Mouse (Mus musculus): ENCODE measurements around the gene Ppp1r1b. TPM values are rescaled to one million over a fixed set of nuclear protein-coding genes. Genes with fewer than 3 reads are reported as not detected.
"Not testable (repeated sequence)": the region's sequence is repeated elsewhere in the genome, so short reads cannot be mapped to it uniquely, and the experiment has no call there.

Ppp1r1b gene
- total RNA-seq, 2 experiments from 2014 or later = 0.27 to 0.32 TPM

DNA sequence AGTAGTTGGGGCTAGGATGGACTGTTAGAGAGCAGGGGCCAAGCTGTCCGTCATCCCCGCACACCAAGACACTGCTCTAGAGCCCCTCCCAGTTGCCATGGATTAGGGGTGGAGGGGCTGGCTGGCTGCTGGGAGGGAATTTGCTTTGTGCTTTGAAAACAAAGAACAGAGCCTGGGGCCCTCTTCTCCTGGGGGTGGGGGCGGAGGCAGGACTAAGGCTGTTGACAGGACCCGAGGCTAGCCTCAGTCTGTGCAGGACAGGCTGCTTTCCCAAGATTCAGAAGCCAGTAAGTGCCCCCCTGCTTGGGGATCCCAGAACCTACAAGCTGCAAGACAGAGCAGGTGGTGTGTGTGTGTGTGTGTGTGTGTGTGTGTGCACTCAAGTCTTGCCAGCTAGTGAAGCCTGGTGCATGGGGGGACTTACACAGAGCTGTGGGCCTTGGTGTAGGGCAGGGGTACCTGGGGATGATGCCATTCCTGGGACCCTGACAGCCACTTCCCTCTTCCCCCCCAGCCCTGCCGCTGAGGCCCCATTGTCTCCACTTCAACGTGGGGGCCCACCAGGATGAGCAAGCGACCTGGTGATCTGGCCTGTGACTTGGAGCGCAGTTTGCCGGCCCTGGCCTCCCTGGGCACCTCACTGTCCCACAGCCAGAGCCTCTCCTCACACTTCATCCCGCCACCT, 23.5 kb downstream of the Ppp1r1b start:
- no peak for DNase-seq (ENCODE audit: low spot score in 2 of 2)

DNA sequence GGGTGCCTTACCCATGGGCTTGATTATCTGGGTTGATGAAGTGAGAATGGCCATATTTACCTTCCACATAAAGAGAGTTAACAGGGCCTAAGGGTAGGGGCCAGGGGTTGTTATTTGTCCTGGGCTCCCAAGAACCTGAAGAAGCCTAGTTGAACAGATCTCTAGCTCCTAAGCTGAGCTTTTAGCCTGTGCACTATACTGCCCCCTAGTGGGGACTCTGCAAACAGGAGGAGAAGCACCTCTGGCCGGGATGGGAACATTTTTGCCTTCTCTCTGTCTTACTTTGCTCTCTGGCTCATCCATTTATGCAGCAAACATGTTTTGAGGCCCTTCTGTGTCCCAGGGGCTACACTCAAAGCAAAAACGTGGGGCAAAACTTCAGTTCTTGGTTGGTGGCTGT, 24.2 kb downstream of the Ppp1r1b start:
- peak; percentile 52 to 57 for DNase-seq (ENCODE audit: low spot score in 2 of 2)

DNA sequence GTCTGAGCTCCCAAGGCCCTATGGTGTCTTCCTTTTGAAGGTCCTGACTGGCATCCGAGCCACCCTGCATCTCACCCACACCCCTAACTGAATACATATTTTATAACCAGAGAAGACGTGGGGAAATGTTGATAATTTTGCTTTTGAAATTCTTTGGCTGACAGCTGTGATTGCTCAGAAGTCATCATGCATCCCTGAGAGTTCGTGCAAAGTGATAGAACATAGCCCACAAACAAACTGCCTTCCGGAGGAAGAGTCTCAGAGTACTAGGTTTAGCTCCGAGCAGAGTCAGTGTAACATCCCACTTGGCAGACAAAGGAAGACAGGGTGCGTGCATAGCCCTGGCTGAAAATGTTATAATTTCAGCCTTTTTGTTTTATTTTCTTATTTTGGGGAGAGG, 25.0 kb downstream of the Ppp1r1b start:
- no peak for DNase-seq (ENCODE audit: low spot score in 2 of 2)

DNA sequence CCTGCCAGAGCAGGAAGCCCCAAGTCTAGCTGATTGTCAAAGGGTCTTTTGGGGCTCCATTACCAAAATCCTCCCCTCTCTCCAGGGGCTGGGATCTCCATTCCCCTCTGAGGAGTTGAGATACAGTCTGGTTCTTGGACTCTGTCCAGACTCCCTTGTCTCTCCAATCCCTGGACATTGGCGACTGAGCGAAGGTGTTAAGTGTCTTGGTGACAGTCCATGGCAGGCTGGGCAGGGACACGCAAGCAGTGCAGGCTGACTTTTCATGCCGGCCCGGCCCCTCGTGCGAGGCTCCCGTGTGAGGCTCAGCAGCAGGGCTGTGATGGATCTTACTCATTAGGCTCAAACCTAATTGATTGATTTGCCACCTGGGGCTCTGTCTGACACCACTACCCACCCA, 26.1 kb downstream of the Ppp1r1b start:
- no peak for DNase-seq (ENCODE audit: low spot score in 2 of 2)

DNA sequence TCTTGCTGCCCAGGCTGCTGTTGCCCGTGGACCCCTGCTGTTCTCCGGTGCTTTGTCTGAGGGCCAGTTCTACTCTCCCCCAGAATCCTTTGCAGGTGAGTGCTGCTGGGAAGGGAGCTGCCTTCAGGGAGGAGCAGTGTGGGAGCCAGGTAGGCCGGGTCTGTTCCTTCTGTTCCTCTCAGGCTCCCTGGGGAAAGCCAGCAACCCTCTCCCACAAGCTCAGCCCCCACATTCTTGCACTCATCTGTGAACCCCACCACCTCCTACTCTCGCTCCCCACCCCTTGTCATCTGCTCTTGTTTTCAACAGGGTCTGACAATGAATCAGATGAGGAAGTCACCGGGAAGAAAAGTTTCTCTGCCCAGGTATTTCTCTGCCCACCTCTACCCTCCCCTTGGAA, 28.6 kb downstream of the Ppp1r1b start:
- no peak for DNase-seq (ENCODE audit: low spot score in 2 of 2)

DNA sequence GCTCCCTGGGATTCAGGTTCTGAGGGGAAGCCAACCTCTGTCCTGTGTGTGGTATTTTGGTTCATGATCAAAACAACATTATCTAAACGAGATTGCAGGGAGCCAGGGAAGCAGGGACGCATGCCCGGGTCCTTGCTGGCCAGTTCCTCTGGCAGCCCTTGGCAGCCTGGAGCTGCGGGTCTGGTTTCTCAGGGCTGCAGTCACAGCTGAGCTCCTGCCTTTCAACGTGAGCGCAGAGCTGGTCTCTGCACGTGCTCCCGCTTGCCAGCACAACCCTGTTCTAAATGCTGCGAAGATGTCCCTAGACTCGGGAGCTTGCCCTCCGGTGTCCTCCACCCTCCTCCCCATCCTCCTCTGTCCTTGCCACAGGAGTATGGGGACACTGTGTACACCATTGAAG, 29.6 kb downstream of the Ppp1r1b start:
- DNase-seq (ENCODE audit: low spot score in 2 of 2) = no peak

DNA sequence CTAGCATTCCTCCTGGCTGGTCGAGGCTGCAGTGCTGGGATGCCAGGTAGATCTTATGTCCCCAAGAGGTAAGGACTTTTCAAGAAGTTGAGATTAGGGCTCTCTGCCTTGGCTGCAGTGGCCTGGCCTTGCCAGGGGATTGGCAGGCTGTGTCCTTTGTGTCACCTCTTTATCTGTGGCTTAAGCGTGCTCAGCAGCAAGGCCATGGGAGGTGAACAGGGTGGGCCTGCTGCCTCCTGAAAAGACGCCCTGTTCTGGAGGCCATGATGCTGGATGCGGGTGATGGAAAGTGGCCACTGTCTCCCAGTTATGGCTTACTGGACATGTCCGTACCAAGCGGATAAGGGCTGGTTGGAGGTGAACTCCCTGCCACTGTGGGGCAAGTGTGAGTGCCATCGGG, 31.2 kb downstream of the Ppp1r1b start:
- DNase-seq (ENCODE audit: low spot score in 2 of 2) = no peak

DNA sequence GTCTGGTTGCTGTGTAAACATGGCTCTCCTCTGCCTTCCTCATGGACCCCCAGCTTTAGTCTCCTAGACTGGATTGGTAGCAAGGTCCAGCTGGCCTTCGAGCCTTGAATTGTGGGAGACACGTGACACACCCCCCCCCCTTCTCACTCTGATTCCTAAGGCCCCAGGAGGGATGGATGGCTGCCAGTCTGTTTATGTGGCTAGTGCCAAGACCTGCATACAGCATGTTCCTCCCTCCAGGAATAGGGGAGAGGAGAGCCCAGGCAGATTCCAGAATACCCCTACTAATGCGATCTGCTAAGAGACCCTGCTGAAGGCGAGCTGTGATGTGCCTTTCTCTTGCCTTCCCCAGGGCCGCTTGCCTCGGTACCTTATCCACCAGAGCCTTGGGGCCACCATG, 31.9 kb downstream of the Ppp1r1b start:
- DNase-seq (ENCODE audit: low spot score in 2 of 2) = no peak

DNA sequence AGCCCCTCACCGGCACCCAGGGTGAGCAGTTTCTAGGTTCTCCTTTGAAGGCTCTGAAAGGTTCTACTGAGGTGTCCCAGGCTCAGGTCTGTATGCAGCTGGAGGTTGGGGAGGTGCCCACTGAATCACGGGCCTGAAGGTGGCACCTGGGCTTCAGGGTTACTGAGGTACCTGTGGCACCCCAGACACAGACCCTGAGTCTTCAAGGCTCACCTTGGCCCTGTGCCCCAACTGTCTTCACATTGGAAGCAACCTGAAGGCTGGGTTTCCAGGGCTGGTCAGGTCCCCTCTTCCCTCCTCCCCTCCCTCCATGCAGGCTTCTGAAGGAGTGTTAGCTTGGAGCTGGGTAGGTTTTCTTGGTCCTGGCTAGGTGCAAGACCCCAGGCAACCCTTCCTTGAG, 33.4 kb downstream of the Ppp1r1b start:
- no peak for DNase-seq (ENCODE audit: low spot score in 2 of 2)

DNA sequence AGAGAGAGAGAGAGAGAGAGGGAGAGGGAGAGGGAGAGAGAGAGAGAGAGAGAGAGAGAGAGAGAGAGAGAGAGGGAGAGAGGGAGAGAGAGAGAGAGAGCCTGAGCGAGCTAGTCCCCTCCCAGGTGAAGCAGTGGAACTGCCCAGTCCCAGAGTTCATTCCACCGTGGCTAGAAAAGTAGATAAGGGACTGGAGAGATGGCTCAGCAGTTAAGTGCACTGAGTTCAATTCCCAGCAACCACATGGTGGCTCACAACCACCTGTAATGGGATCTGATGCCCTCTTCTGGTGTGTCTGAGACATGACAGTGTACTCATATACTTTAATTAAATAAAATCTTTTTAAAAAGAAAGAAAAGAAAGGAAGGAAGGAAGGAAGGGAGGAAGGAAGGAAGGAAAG, 34.2 kb downstream of the Ppp1r1b start:
- DNase-seq (ENCODE audit: low spot score in 2 of 2) = not testable (repeated sequence)

DNA sequence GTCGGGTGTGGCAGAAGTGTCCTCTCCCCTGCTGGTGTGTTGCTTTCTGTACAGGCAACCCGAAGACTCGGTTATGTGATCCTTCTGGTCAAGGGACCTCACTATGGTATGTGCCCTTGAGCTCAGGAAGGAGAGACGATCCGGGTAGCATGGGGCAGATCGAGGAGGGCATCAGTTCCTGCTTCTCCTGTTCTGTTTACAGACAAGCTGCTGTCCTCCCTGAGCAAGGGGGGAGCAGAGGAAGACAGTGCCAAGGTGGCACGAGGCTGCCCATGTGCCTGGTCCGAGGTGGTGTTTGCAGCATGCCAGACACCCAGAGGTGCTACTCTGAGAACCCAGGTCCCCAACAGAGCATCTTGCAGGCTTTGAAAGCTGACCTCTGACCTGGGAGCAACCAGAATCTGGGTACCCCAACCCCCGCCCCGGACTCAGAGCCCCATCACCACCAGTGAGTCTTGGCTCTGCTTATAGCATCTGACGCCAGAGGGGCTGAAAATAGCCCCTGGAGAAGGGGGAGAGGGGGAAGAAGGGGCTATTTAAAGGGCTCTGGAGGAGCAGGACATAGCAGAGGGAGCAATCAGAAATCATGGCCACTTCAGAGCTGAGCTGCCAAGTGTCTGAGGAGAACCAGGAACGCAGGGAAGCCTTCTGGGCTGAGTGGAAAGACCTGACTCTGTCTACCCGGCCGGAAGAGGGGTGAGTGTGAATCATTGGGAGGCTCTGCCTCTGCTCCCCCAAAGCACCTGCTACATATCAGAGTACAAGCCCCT, 35.2 kb downstream of the Ppp1r1b start, which contains the start of gene Tcap:
TSS of gene Tcap (plus strand) at position 551 of the 770 bp plus-strand sequence.
- no peak for DNase-seq (ENCODE audit: low spot score in 2 of 2)

DNA sequence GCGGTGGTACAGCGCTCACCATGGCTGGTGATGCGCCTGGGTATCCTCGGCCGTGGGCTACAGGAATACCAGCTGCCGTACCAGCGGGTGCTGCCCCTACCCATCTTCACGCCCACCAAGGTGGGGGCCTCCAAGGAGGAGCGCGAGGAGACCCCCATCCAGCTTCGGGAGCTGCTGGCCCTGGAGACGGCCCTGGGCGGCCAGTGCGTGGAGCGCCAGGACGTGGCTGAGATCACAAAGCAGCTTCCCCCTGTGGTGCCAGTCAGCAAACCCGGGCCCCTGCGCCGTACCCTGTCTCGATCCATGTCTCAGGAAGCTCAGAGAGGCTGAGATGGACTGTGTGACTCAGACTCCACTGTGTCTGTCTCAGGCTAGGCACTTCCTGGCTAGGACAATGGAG, 36.0 kb downstream of the Ppp1r1b start:
- DNase-seq (ENCODE audit: low spot score in 2 of 2) = no peak

DNA sequence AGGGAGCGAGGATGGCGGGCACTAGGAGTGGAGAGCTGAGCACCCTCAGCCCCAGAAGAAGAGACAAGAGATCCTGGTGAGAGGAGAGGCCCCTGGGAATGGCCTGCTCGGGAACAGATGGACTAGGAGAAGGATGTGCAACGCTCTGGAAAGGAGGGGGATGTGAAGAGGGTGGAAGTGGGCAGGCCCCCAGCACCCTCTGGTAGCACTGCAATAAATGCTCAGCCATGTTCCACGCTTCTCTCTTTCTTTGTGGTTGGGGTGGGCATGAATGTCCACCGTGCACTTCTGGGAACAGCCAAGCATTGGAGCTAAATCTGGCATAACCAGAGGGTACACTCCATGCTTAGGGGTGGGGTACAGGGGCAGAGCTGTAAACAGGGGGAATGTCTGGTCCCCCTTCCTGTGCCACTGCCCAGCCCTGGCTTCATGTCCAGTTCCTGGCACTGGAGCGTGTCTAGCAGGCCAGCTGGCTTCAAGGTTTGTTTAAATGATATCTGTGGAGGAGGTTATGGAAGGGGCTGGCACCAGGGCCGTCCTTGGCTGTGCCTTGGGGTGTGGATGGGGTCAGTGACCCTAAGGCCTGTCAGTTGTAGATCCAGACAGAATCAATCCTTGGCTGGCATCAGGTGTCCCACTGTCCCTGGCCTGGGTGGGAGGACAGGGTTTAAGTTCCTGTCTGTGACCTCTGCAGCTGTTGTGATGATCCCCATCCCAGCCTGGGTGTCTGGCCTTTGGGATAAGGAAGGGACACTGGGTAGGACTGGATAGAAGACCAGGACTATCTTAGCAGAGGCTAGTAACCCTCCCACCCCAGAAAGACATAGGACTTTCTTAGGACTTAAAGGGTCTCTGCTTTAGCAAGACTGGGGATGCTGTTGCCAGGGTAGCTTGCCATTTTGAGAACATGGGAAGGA, 36.8 kb downstream of the Ppp1r1b start:
- no peak for DNase-seq (ENCODE audit: low spot score in 2 of 2)

DNA sequence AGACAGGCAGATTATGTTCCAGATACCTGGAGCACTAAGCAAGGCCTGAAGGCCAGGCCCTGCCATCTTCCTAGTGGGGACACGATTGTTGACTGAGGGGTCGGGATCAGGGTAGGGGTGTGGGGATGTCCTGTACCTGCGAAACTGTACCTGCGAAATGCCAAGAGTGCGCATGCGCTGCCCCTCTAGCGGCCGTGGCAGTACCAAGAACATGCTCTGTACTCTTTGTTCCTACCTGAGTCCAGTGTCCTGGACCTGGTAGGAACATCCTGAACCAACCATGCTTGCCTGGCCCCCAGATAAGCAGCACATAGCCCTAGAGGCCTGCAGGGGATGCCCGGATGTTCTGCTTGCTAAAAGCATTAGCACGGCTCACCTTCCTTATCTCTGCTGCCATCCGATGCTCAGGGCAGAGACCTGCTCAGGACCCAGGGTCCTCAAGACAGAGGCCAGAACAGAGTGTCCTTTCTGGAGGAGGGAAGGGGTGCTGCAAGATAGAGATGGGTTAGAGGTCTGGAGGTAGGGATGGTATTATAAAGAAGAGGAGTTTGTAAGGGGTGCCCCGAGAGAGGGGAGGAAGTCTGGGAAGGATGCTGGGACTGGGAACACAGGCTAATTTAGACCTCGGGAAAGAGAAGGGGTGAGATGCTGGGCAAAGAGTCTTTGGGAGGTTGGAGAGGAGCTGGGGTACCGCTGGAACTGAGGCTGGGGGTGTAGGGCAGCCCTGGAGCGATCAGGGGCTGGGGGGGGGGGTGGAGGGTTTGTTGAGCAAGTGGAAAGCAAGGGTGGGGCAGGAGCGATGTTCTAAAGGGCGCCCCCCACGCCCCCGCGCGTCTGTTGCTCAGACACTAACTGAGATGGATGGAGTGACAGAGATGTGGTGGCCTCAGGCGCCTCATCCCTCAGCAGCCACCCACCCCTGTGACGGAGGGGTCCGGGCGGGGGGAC, 37.7 kb downstream of the Ppp1r1b start, which contains the start of gene Pnmt:
TSS of gene Pnmt (plus strand) at position 813 of the 948 bp plus-strand sequence.
- DNase-seq (ENCODE audit: low spot score in 2 of 2) = no peak

DNA sequence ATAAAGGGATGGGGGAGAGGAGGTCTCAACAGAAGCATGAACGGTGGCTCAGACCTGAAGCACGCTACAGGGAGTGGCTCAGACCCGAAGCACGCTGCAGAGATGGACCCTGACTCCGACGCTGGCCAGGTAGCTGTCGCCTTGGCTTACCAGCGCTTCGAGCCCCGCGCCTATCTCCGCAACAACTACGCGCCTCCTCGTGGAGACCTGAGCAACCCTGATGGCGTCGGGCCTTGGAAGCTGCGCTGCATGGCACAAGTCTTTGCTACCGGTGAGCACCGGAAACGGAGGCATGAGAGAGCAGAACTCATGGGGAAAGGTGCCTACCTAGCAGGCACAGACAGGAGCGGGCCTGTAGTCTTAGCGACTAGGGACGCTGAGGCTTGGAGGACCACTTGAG, 38.4 kb downstream of the Ppp1r1b start:
- DNase-seq (ENCODE audit: low spot score in 2 of 2) = no peak

DNA sequence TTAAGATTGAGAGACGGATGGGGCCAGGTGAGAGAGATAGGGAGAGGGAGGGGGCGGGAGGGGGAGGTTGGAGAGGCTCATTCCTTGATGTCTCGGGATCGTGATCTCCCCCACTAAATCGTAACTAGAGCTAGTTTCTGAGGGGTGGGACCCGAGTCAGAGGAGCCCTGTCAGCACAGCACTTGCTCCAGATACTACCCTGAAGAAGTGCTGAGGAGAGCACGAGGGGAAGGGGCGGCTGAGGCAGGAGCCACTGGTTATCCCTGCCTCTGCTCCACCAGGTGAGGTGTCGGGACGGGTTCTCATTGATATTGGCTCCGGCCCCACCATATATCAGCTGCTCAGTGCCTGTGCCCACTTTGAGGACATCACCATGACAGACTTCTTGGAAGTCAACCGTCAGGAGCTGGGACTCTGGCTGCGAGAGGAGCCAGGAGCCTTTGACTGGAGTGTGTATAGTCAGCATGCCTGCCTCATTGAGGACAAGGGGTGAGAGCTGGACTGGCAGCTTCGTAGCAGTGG, 38.9 kb downstream of the Ppp1r1b start:
- no peak for DNase-seq (ENCODE audit: low spot score in 2 of 2)

DNA sequence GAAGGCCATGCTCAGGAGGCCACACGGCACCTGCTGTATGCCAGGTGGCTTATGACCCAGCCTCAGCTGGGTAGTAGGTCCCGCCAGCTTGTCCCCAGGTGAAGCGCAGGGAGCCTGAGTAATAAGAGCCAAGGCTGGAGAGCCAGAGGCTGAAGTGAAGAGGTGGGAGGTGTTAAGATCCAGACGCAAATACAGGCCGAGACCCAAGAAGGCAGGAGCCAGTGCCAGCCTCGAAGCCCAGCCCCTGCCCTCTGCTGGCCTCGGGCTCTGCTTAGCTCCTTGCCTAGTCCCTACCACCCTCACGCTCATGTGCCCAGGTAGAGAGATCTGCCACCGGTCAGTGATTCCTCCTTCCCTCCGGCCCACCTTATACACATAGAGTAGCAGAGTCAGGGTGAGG, 40.1 kb downstream of the Ppp1r1b start:
- DNase-seq (ENCODE audit: low spot score in 2 of 2) = no peak

DNA sequence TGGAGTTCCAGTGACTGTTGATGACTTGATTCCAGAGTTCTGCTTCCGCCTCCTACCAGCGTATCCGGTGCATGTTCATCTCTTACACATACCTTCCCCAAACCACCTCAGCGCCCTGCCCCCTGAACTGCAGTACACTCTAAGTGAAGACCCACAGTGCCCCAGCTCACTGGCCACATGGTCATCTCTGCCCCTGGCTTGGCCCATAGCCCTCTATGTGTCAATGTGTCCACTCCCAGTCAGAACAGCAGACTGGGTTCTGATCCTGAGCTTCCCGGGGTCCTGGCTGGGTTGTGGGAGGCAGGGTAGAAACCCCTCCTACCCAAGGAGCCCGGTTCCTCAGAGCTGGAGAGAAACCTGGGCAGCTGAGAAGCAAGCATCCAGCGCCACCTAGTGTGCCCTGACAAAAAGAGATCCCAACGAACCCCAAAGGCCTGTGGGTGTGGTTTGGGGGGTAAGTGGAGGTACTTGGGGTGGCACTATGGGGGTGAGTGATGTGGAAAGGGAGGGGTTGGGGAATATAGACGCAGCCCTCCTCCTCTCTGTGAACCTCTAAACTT, 41.1 kb downstream of the Ppp1r1b start:
- peak in 1 of 2 experiments; percentile 29 for DNase-seq (ENCODE audit: low spot score in 2 of 2)

DNA sequence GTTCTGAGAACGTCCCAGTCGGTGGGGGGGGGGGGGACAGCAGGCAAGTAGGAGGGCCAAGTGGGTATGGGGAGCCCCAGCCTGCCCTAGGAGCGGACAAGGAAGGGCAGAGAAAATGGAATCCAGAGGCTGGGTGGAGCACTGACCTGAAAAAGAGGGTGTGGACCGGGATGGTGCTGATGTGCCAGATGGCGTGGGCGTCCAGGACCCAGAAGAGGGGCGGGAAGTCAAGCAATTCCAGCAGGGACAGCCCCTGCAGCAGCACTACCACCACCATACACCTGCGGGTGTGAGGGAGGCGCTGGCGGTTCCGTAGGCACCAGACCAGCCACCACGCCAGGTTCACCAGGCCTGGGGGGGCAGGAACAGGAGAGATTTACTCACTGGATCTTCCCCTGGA, 41.9 kb downstream of the Ppp1r1b start:
- no peak for DNase-seq (ENCODE audit: low spot score in 2 of 2)

DNA sequence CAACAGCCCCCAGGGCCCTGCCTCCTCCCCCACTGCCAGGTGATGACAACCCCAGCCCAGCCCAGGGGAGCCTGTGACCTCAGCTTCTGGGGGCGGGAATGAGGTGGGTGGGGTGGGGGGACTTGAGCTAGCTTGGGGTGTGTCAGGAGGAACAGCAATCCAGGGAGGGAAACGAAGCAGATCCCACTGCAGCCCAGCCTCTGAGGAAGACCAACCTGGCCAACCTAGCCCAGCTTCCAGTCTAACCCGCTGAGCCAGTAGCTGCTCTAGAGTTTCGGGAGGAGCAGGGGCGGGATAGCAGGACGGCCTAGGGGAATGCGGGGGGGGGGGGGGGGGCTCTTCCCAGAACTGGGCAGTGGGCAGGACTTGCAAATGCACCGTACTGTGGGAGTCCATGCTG, 43.8 kb downstream of the Ppp1r1b start:
- no peak for DNase-seq (ENCODE audit: low spot score in 2 of 2)

Data from adrenal gland, adult 18-20 months (tissue).